Mouse (Mus musculus): ENCODE data around the gene Glb1l. TPM values are rescaled to one million over a fixed set of nuclear protein-coding genes. Genes with fewer than 3 reads are reported as not detected.

The Glb1l gene
- polyA plus RNA-seq, 1 experiment from 2014 or later: 19.4 TPM

DNA sequence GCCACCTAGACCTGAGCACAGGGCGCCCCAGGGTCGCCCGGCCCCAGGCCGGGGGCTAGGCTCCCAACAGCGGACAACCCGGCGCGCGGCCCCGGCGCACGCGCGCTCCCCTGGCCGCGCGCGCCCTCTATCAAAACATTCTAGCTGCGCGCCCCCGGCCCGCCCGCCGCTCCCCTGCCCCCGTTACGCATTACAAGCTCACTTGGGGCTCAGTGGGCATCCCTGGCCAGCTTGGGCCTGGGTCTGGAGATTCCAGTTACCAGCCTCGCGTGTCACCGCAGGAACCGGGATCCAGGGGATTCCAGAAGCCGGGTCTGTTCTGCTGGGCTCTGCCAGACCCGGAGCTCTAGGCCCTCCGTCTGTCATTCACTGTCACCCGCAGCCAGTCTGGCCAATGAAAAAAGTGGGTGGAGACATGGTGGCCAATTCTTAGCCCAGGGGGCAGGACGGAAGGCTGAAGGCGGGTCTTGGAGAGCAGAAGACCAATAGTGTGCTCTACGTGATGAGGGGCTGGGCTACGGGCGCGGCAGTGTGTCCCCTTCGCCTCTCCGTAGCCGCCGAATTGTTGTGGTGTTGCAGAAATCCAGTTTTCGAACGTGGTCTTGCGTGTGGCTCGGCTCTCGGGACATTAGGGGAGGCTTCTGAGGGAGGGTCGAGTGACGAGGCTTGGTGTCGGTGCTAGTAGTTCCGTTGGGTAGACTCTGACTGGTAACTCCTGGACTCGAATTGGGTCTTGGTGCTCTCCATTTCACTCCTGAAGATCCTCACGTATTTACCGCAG lies 18.8 kb downstream of the Glb1l start, which contains the start of the genes Ankzf1 and Atg9a:
Gene Ankzf1 (plus strand): TSS at position 530 of the 781 bp plus-strand sequence.
Gene Atg9a (minus strand): TSS at position 575 of the 781 bp plus-strand sequence.
- no peaks in the 10 kb centered on the region for H3K9me3 ChIP-seq (ENCODE audit: control insufficient read depth, low read length)
- H3K9ac ChIP-seq (ENCODE audit: low read length): peak within 1 kb of the TSS; percentile 86
- DNase-seq (ENCODE audit: low spot score, missing footprints) (peak; percentile 98), ATAC-seq (ENCODE audit: low FRiP score) (peak; percentile 100)
- peaks cover 15% of the 10 kb centered on the region; the same call in 1 of the 2 replicates for H3K4me1 ChIP-seq (ENCODE audit: control insufficient read depth, insufficient read depth, low read length)
- H3K4me3 ChIP-seq (ENCODE audit: low read depth, low read length): peak within 1 kb of the TSS; percentile 61
- under 1% methylated on average over 56 of the region's 56 CpGs for WGBS
- H3K27ac ChIP-seq (ENCODE audit: low read depth, low read length): peak within 1 kb of the TSS; percentile 75
- peak within 1 kb of the TSS; percentile 99 for H3K4me2 ChIP-seq
- H3K27me3 ChIP-seq (ENCODE audit: control insufficient read depth, insufficient read depth, low read length): no peaks in the 10 kb centered on the region
- peaks cover 7% of the 10 kb centered on the region for H3K36me3 ChIP-seq (ENCODE audit: control insufficient read depth, insufficient read depth, low read length)

DNA sequence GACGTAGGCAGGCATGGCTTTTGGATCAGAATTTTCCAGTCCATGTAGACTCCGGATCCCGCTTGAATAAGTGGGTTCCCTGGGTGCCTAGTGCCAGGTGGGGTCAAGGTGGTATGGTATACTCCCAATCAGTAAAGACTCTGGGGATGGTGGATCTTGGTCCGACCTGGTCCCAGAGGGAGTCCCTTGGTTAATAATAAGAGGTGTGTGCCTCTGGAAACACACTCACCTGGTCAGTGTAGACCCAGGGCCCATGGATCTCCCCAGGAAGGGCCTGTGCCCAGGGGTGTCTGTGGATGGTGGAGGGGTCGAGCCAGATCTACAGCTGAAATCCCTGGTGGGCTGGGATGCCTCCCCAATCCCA lies 19.4 kb downstream of the Glb1l start:
- DNase-seq (ENCODE audit: low spot score, missing footprints) (no peak), ATAC-seq (ENCODE audit: low FRiP score) (no peak)
- Histone ChIP-seq H3K9me3 (ENCODE audit: control insufficient read depth, low read length) (no peaks in the 10 kb centered on the region), H3K4me2 (peak overlapping the region; percentile 80), H3K4me3 (ENCODE audit: low read depth, low read length) (peak overlapping the region; percentile 61), H3K27me3 (ENCODE audit: control insufficient read depth, insufficient read depth, low read length) (no peaks in the 10 kb centered on the region), H3K9ac (ENCODE audit: low read length) (peak overlapping the region; percentile 86), H3K4me1 (ENCODE audit: control insufficient read depth, insufficient read depth, low read length) (peaks cover 15% of the 10 kb centered on the region; the same call in 1 of the 2 replicates), H3K27ac (ENCODE audit: low read depth, low read length) (peak overlapping the region; percentile 75), H3K36me3 (ENCODE audit: control insufficient read depth, insufficient read depth, low read length) (peaks cover 1% of the 10 kb centered on the region)
- 48% methylated on average over 5 of the region's 5 CpGs for WGBS

DNA sequence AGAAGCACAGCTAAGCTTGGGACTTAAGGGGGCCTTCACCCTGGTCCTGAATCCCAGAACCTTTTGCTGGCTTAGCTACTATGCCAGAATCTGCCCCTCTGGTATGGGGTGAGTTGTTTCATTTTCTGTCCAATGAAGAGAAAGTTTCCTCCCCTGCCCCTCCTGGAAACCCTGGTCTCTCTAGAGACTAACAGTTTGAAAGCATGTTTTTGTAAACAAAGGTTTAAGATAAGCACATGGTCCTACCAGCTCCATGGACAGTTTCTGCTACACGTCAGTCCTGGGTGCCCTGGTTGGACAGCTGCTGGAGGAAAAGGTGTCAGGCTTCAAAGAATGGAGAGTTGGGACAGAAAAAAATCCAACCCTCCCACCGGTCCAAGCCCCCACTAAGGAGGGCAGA lies 20.0 kb downstream of the Glb1l start:
- Histone ChIP-seq H3K4me3 (ENCODE audit: low read depth, low read length) (no peak overlapping the region), H3K27ac (ENCODE audit: low read depth, low read length) (no peak overlapping the region), H3K4me1 (ENCODE audit: control insufficient read depth, insufficient read depth, low read length) (peaks cover 15% of the 10 kb centered on the region; the same call in 1 of the 2 replicates), H3K9me3 (ENCODE audit: control insufficient read depth, low read length) (no peaks in the 10 kb centered on the region), H3K36me3 (ENCODE audit: control insufficient read depth, insufficient read depth, low read length) (no peaks in the 10 kb centered on the region; the same call in none of the 2 replicates), H3K4me2 (peak overlapping the region; percentile 80), H3K9ac (ENCODE audit: low read length) (no peak overlapping the region; the same call in 1 of the 2 replicates), H3K27me3 (ENCODE audit: control insufficient read depth, insufficient read depth, low read length) (no peaks in the 10 kb centered on the region)
- WGBS: 66% methylated on average over 2 of the region's 2 CpGs
- DNase-seq (ENCODE audit: low spot score, missing footprints) (no peak), ATAC-seq (ENCODE audit: low FRiP score) (no peak)

DNA sequence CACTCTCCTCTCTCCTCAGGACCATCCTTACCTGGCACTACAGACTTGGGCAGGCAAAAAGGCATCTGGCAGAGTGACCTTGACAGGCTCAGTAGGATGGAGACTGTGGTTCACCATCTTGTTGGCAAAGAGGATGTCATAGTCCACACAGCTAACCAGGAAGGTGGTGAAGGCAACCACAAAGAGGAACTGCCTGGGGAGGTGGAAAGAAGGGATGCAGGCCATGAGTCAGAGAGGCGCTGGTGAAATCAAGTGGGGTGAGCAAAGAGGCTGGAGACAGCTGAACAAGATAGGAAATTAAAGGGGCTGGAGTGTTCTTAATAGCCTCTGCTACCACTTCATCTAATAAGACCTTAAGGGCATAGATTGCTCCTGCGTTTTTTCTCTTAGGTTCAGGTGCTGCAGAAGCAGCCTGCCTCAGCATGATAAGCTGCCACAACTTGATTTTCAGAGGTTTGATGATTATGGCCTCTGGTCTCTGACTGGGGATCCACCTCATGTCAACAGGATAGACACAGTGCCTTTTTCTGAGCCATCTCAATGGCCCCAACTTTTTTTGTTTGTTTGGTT lies 22.6 kb downstream of the Glb1l start:
- H3K4me1 ChIP-seq (ENCODE audit: control insufficient read depth, insufficient read depth, low read length): peaks cover 12% of the 10 kb centered on the region; the same call in 1 of the 2 replicates
- no peaks in the 10 kb centered on the region for H3K27me3 ChIP-seq (ENCODE audit: control insufficient read depth, insufficient read depth, low read length)
- H3K27ac ChIP-seq (ENCODE audit: low read depth, low read length): no peak overlapping the region
- ATAC-seq (ENCODE audit: low FRiP score) (no peak), DNase-seq (ENCODE audit: low spot score, missing footprints) (no peak)
- H3K4me3 ChIP-seq (ENCODE audit: low read depth, low read length): no peak overlapping the region
- H3K4me2 ChIP-seq: no peak overlapping the region
- no peaks in the 10 kb centered on the region for H3K9me3 ChIP-seq (ENCODE audit: control insufficient read depth, low read length)
- no peak overlapping the region for H3K9ac ChIP-seq (ENCODE audit: low read length)
- WGBS: 93% methylated on average over 2 of the region's 2 CpGs
- H3K36me3 ChIP-seq (ENCODE audit: control insufficient read depth, insufficient read depth, low read length): peaks cover 4% of the 10 kb centered on the region

DNA sequence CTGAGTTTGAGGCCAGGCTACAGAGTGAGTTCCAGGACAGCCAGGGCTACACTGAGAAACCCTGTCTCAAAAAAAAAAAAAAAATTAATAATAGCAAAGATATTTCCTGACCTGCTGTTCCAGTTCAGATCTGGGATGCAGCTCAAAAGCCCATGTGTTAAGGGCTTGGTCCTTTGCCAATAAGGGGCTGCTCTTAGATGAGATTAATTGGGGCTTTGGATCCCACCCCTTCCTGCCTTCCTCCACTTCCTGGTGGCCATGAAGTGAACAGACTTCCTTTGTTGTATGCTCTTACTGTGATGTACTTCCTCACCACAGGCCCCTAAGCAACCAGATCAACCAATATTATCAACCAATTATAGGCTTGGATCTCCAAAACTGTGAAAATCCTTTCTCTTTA lies 23.5 kb downstream of the Glb1l start:
- Histone ChIP-seq H3K4me2 (no peak overlapping the region), H3K27ac (ENCODE audit: low read depth, low read length) (no peak overlapping the region), H3K36me3 (ENCODE audit: control insufficient read depth, insufficient read depth, low read length) (peaks cover 9% of the 10 kb centered on the region), H3K4me1 (ENCODE audit: control insufficient read depth, insufficient read depth, low read length) (peaks cover 8% of the 10 kb centered on the region; the same call in 1 of the 2 replicates), H3K4me3 (ENCODE audit: low read depth, low read length) (no peak overlapping the region), H3K27me3 (ENCODE audit: control insufficient read depth, insufficient read depth, low read length) (no peaks in the 10 kb centered on the region), H3K9me3 (ENCODE audit: control insufficient read depth, low read length) (no peaks in the 10 kb centered on the region), H3K9ac (ENCODE audit: low read length) (no peak overlapping the region)
- DNase-seq (ENCODE audit: low spot score, missing footprints): no peak
- no peak for ATAC-seq (ENCODE audit: low FRiP score)

DNA sequence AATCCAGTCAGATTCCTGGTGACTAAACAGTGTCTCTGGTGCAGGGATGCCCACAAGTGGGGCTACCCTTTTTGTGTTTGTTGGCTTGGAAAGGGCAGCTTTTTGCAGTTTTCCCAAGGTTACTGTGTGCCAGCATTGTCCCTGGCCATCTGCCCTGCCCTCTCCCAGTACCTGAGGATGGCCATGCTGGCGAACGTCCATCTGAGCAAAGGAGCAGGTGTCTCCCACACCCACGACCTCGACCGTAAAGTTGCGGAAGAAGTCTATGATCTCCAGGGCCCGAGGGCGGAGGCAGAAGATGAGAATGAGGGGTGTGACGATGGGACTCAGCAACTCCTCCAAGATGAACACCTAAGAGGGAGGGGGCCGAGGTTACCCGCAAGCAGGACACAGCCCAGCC lies 25.1 kb downstream of the Glb1l start:
- Histone ChIP-seq H3K4me3 (ENCODE audit: low read depth, low read length) (no peak overlapping the region), H3K36me3 (ENCODE audit: control insufficient read depth, insufficient read depth, low read length) (peaks cover 11% of the 10 kb centered on the region), H3K4me1 (ENCODE audit: control insufficient read depth, insufficient read depth, low read length) (peaks cover 4% of the 10 kb centered on the region; the same call in 1 of the 2 replicates), H3K27me3 (ENCODE audit: control insufficient read depth, insufficient read depth, low read length) (no peaks in the 10 kb centered on the region), H3K27ac (ENCODE audit: low read depth, low read length) (no peak overlapping the region), H3K9ac (ENCODE audit: low read length) (no peak overlapping the region), H3K9me3 (ENCODE audit: control insufficient read depth, low read length) (no peaks in the 10 kb centered on the region), H3K4me2 (no peak overlapping the region)
- ATAC-seq (ENCODE audit: low FRiP score): no peak
- no peak for DNase-seq (ENCODE audit: low spot score, missing footprints)
- 97% methylated on average over 11 of the region's 11 CpGs for WGBS

DNA sequence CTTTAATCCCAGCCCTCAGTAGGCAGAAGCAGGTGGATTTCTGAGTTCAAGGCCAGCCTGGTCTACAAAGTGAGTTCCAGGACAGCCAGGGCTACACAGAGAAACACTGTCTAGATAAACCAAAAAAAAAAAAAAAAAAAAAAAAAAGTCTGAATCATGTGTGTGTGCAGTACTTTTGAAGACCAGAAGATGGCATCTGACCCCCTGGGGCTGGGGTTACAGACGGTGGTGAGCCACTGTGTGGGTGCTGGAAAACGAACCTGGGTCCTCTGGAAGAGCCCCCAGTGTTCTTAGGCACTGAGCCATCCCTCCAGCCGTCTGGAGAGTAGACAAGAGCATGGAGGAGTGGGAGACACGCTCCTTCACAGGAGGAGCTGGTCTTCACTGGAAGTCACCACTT lies 28.5 kb downstream of the Glb1l start:
- no peak overlapping the region for H3K27ac ChIP-seq (ENCODE audit: low read depth, low read length)
- 78% methylated on average over 4 of the region's 4 CpGs for WGBS
- H3K4me3 ChIP-seq (ENCODE audit: low read depth, low read length): no peak overlapping the region
- no peaks in the 10 kb centered on the region for H3K27me3 ChIP-seq (ENCODE audit: control insufficient read depth, insufficient read depth, low read length)
- DNase-seq (ENCODE audit: low spot score, missing footprints): no peak
- no peak overlapping the region for H3K9ac ChIP-seq (ENCODE audit: low read length)
- peaks cover 16% of the 10 kb centered on the region for H3K4me1 ChIP-seq (ENCODE audit: control insufficient read depth, insufficient read depth, low read length)
- H3K36me3 ChIP-seq (ENCODE audit: control insufficient read depth, insufficient read depth, low read length): peaks cover 11% of the 10 kb centered on the region; the same call in 1 of the 2 replicates
- H3K4me2 ChIP-seq: no peak overlapping the region
- H3K9me3 ChIP-seq (ENCODE audit: control insufficient read depth, low read length): no peaks in the 10 kb centered on the region
- no peak for ATAC-seq (ENCODE audit: low FRiP score)

DNA sequence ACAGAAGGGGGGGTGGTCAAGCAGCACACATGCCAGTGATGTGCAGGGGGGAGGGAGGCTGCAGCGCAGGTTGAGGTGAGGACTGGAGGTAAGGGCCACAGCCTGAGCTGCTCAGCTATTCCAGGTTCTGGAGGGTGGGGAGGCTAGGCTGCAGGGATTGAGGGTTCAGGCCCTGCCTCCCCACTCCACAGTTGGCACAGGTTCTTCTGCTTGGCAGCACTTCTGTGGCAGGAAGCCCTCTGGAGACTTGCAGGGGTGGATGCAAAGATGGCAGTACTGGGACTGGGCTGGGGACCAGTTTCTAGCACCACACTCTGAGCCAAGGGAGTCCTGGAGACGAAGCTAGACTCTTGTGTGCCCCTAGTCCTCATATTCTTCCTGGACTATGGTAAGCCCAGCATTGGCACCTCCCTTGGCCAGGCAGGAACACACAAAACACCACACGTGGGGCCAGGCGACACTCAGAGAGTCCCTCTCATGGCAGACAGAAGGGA lies 29.2 kb downstream of the Glb1l start:
- Histone ChIP-seq H3K4me1 (ENCODE audit: control insufficient read depth, insufficient read depth, low read length) (peaks cover 16% of the 10 kb centered on the region), H3K27ac (ENCODE audit: low read depth, low read length) (no peak overlapping the region), H3K27me3 (ENCODE audit: control insufficient read depth, insufficient read depth, low read length) (no peaks in the 10 kb centered on the region), H3K9ac (ENCODE audit: low read length) (no peak overlapping the region), H3K9me3 (ENCODE audit: control insufficient read depth, low read length) (no peaks in the 10 kb centered on the region), H3K36me3 (ENCODE audit: control insufficient read depth, insufficient read depth, low read length) (peaks cover 11% of the 10 kb centered on the region; the same call in 1 of the 2 replicates), H3K4me2 (no peak overlapping the region), H3K4me3 (ENCODE audit: low read depth, low read length) (no peak overlapping the region)
- DNase-seq (ENCODE audit: low spot score, missing footprints) (no peak), ATAC-seq (ENCODE audit: low FRiP score) (no peak)
- WGBS: 84% methylated on average over 4 of the region's 4 CpGs

DNA sequence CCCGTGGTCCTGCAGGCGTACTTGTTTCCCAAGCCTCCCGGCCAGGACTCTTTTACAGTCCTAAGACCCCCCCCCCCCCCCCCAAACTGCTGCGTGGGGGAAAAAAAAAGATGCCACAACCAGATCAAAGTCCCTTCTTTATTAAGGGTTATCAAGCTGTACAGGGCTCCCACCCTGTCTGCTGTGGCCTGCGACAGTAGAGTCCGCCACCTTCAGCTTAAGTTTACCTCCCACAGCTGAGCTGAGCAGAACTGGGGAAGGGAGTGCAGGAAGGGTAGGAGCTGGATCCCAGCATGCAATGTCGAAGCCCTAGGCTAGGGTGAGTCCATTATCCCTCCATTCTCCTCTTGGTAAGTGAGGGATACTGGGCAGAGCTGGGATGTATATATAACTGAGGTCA lies 29.9 kb downstream of the Glb1l start:
- 0 out of 2 replicates have a peak overlapping the region, but pooled peaks have one; percentile 30 for H3K9ac ChIP-seq (ENCODE audit: low read length)
- H3K4me3 ChIP-seq (ENCODE audit: low read depth, low read length): peak overlapping the region; percentile 58
- H3K36me3 ChIP-seq (ENCODE audit: control insufficient read depth, insufficient read depth, low read length): peaks cover 11% of the 10 kb centered on the region; the same call in 1 of the 2 replicates
- H3K4me1 ChIP-seq (ENCODE audit: control insufficient read depth, insufficient read depth, low read length): peaks cover 16% of the 10 kb centered on the region
- ATAC-seq (ENCODE audit: low FRiP score): no peak
- H3K27me3 ChIP-seq (ENCODE audit: control insufficient read depth, insufficient read depth, low read length): no peaks in the 10 kb centered on the region
- 40% methylated on average over 7 of the region's 7 CpGs for WGBS
- no peaks in the 10 kb centered on the region for H3K9me3 ChIP-seq (ENCODE audit: control insufficient read depth, low read length)
- H3K27ac ChIP-seq (ENCODE audit: low read depth, low read length): no peak overlapping the region
- H3K4me2 ChIP-seq: peak overlapping the region; percentile 99
- DNase-seq (ENCODE audit: low spot score, missing footprints): no peak

Data from midbrain, embryonic 11.5 days (tissue).